In the genomic region with DNA sequence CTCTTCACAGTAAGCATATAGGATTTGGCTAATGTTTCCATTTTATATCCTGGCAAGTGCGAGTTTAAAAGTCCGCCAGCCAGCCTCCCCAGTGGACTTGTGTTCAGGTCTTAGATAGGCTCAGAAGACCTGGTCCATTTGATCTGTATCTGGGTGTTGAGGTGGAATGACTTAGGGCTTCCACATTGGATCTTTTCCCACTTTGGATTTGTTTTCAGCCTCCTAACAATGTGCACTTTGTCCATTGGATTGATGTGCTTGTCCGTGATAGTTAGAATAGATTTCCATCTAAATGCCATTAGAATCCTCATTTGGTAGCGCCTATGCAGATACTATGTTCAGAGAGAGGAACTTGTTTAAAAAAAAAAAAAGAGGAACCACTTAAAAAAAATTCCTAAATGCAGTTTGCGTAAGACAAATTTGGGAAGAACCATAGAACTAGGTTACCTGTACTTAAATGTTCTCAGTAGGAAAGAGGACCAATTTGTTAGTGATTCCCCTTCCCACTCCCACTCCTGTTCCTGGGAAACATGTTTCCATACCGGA, we compare ENCODE assay signal across 23 mouse cellular contexts.
DNase-seq lines count a peak whose midpoint lies in the region; ATAC-seq and TF ChIP-seq lines count a peak whose summit lies in the region.
"Had no signal": no experiment of that assay in that cellular context is flagged by ENCODE, and none has a peak within 500 bp of the region (broad histone marks: within the 10 kb centered on the region; RNA-seq: fewer than 3 reads in every experiment).

No protein-coding gene starts in this region.

- H3K4me2 ChIP-seq in heart, embryonic 15.5 days = no peak overlapping the region
- no peak overlapping the region for H3K4me2 ChIP-seq in lung, embryonic 16.5 days (ENCODE audit: low read depth, low read length)
- H3K4me2 ChIP-seq in intestine, postnatal 0 days (replicated peaks; ENCODE audit: low read depth) = no peak overlapping the region
- H3K4me2 ChIP-seq: forebrain, embryonic 13.5 days; hindbrain, embryonic 12.5 days had no signal

- no peak for ATAC-seq in heart, embryonic 15.5 days (replicated peaks; ENCODE audit: insufficient number of reproducible peaks, insufficient read depth, low FRiP score, low read depth)
- no peak for ATAC-seq in lung, embryonic 16.5 days (ENCODE audit: low read depth)
- peak; percentile 45; the same call in 1 of the 2 replicates for ATAC-seq in megakaryocyte, adult 5-6 weeks (ENCODE audit: poor library complexity, severe bottlenecking)
- no peak for ATAC-seq in intestine, postnatal 0 days
- ATAC-seq: activated CD4-positive, CD25-positive, alpha-beta regulatory T cell, adult 4 months; forebrain, embryonic 13.5 days; forebrain, postnatal 0 days; hindbrain, embryonic 16.5 days; inflammation-experienced regulatory T-cells, adult 6 months; Patski had no signal

- intact Hi-C loops in heart, postnatal 10 days (cut with DNase I) = loop anchor here (10.0 kb wide), 1 partner anchor 416 kb away; no protein-coding TSS in a partner anchor

- no peak overlapping the region for H3K9ac ChIP-seq in heart, embryonic 15.5 days
- no peak overlapping the region for H3K9ac ChIP-seq in lung, embryonic 16.5 days (ENCODE audit: low read length)
- H3K9ac ChIP-seq in intestine, postnatal 0 days (ENCODE audit: low read depth, low read length) = no peak overlapping the region
- H3K9ac ChIP-seq: forebrain, embryonic 13.5 days; forebrain, postnatal 0 days; hindbrain, embryonic 12.5 days had no signal

- WGBS in heart, embryonic 15.5 days = 86% methylated on average over 6 of the region's 6 CpGs
- 84% methylated on average over 6 of the region's 6 CpGs for WGBS in lung, embryonic 16.5 days
- 87% methylated on average over 6 of the region's 6 CpGs for whole genome bisulfite sequencing in intestine, postnatal 0 days

- no peaks in the 10 kb centered on the region for H3K27me3 ChIP-seq in heart, embryonic 15.5 days
- no peaks in the 10 kb centered on the region for H3K27me3 ChIP-seq in lung, embryonic 16.5 days (ENCODE audit: control insufficient read depth, insufficient read depth, low read depth, low read length)
- H3K27me3 ChIP-seq in intestine, postnatal 0 days (replicated peaks; ENCODE audit: control insufficient read depth, insufficient read depth, low read length) = no peaks in the 10 kb centered on the region
- H3K27me3 ChIP-seq: forebrain, embryonic 13.5 days; hindbrain, embryonic 12.5 days; Patski had no signal

- no peaks in the 10 kb centered on the region for H3K36me3 ChIP-seq in heart, embryonic 15.5 days
- H3K36me3 ChIP-seq in lung, embryonic 16.5 days (ENCODE audit: control insufficient read depth, insufficient read depth, low read length) = no peaks in the 10 kb centered on the region
- H3K36me3 ChIP-seq in intestine, postnatal 0 days (ENCODE audit: control insufficient read depth, insufficient read depth) = no peaks in the 10 kb centered on the region
- H3K36me3 ChIP-seq: G1E; hindbrain, embryonic 12.5 days had no signal

- 0 out of 2 replicates have a peak overlapping the region, but pooled peaks have one; percentile 24 for H3K27ac ChIP-seq in heart, embryonic 15.5 days
- 0 out of 2 replicates have a peak overlapping the region, but pooled peaks have one; percentile 20 for H3K27ac ChIP-seq in lung, embryonic 16.5 days (ENCODE audit: low read length)
- H3K27ac ChIP-seq in intestine, postnatal 0 days (ENCODE audit: low read depth, low read length) = no peak overlapping the region
- H3K27ac ChIP-seq: embryonic facial prominence, embryonic 10.5 days; forebrain, embryonic 13.5 days; hindbrain, embryonic 12.5 days had no signal

- TF ChIP-seq CTCF in intestine, postnatal 0 days (IDR thresholded peaks at IDR 0.05; ENCODE audit: low read depth) = no peak

- no peaks in the 10 kb centered on the region for H3K9me3 ChIP-seq in heart, embryonic 15.5 days (replicated peaks)
- no peaks in the 10 kb centered on the region for H3K9me3 ChIP-seq in lung, embryonic 16.5 days (ENCODE audit: control insufficient read depth, low read length)
- H3K9me3 ChIP-seq in intestine, postnatal 0 days (ENCODE audit: control insufficient read depth) = no peaks in the 10 kb centered on the region
- H3K9me3 ChIP-seq: embryonic facial prominence, embryonic 10.5 days; forebrain, embryonic 13.5 days; G1E; hindbrain, embryonic 12.5 days had no signal

- DNase-seq in heart, postnatal 10 days = no peak
- no peak for DNase-seq in lung, postnatal 25 days (ENCODE audit: low spot score)
- peak; percentile 22 for DNase-seq in NIH3T3 (ENCODE audit: low read depth)
- no peak for DNase-seq in spleen, postnatal 10 days (ENCODE audit: low spot score in 2 of 2)
- DNase-seq: adrenal gland, postnatal 14 days; cerebellum, adult 11-12 months; cerebellum, adult 9-10 months; cerebellum, postnatal 36 days; forebrain, postnatal 0 days; gastrocnemius, postnatal 36 days; heart, postnatal 4 days had no signal

- H3K4me1 ChIP-seq in heart, embryonic 15.5 days (replicated peaks) = peaks cover 43% of the 10 kb centered on the region
- H3K4me1 ChIP-seq in lung, embryonic 16.5 days (replicated peaks; ENCODE audit: control insufficient read depth, insufficient read depth, low read length) = peaks cover 36% of the 10 kb centered on the region
- no peaks in the 10 kb centered on the region for H3K4me1 ChIP-seq in intestine, postnatal 0 days (replicated peaks; ENCODE audit: control insufficient read depth, insufficient read depth, low read length)
- H3K4me1 ChIP-seq: forebrain, embryonic 13.5 days; hindbrain, embryonic 12.5 days had no signal

- no peak overlapping the region for H3K4me3 ChIP-seq in heart, embryonic 15.5 days
- H3K4me3 ChIP-seq in lung, embryonic 16.5 days (ENCODE audit: low read length) = no peak overlapping the region
- H3K4me3 ChIP-seq in intestine, postnatal 0 days (ENCODE audit: low read depth, low read length) = no peak overlapping the region
- H3K4me3 ChIP-seq: embryonic facial prominence, embryonic 10.5 days; forebrain, embryonic 13.5 days; hindbrain, embryonic 12.5 days had no signal
